Mouse (Mus musculus) c-Kit-positive CD71-positive TER-119-positive erythroid progenitor cells, embryonic 14.5 days (primary cell): ENCODE data around the gene Igsf1.

ENCODE experiments used
- DNase-seq: peaks from one replicate; pipeline ENCODE4 v3.0.0-alpha.2; 2013; ENCODE audit warnings: low spot score

Igsf1 gene

DNA sequence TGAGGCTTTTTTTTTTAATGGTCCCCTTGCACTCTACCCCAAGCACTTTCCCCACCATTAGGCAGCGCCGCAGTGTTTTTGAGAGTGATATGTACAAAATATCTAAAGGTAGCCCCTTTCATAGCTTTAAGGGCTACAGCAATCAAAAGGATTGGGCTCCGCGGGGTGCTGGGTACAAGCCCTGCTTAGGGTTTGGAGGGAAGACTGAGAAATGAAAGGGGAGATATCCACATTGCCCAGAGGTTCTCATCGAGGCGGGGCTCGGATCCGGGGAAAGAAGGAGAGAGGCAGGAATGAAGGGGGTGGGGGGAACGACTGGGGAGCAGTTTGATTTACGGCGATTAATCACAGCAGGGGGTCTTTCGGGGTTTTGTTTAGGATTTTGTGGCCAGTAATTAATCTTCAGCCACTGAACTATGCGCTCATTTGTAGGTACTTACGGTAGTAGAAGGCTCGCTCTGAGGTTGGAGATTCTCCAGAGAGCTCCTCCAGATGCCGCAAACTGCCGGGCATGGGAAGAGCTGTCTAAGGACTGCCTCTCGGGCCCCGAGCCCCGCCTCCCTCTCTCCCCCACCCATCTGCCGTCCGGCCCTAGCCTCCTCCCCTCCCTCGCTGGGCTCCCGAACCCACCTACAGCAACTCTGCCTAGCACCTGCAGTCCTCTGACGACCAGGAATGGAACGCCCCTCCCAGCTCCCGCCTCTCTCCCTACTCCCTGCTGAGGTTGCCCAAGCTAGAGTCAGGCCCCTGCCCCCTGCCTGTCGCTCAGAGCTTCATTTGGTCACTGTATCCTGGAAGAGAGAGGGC, at the start of gene Igsf1:
TSS of gene Igsf1 (minus strand) at position 537 of the 807 bp plus-strand sequence.
- DNase-seq, result no peak

DNA sequence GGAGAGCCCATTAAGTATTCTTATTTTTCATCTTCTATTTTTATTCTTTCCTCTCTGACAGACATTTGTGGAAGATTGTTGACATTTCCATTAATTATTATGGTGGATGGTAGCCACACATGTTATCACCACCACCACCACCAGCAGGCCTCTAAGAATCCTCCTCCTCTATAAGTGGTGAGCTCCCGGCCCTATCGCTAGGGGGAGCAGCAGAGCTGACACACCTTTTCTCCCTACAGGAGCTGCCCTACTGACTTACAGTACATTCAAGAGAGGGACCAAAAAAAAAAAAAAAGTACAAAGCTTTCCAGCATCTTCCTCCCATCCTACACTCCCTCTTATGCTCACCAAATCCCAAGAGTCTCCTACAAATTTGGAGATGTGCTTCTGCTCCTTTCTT, 26.7 kb downstream of the Igsf1 start:
- no peak for DNase-seq

DNA sequence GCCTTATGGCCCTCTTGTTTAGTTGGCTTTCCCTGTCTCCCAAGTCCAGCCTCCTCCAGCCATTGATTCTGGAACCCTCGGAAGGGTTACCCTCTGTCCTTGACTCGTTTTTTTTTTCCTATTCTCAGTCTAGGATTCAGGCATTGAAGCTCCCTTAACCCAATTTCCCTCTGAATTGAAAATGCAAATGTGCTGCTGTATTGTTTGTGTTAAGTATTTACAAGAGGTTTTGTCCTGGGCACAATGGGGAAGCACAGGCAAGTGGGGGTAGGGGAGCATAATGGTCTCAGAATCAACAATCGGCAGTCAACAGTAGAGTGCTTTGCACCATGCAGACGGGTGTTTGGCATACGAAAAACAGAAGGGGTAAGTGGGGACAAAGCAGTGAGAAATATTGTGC, 52.4 kb downstream of the Igsf1 start:
- no peak for DNase-seq

DNA sequence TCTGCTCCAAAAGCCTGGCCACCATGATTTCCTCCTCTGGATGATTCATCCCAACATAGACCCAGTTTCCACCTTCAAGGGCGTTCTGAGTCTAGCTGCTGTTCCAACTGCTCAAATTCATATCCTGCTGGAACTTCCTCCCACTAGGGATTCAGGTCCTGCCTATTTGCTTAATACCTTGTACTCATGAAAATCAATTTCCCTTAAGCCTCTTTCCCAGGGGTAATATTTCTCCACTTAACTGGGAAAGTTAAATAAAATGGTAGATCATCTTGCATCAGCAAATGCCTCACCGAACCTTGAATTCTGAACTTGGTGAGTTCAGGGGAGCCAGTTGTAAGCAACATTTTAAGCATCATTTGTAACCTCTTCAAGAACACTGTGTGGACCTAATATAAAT, 62.6 kb downstream of the Igsf1 start, which contains the start of gene Olfr1321:
TSS of gene Olfr1321 (minus strand) at position 101 of the 400 bp plus-strand sequence.
- no peak for DNase-seq
